Mouse (Mus musculus) forebrain, embryonic 16.5 days (tissue): ENCODE measurements around the gene Ankrd6. TPM values are rescaled to one million over a fixed set of nuclear protein-coding genes. Genes with fewer than 3 reads are reported as not detected.

Experiments used
- ATAC-seq: fragments of 200-750 bp; cut with Nextera tagmentation; 2 replicates; pipeline ENCODE4 v1.8.0; 2017; ENCODE audit warnings: mild to moderate bottlenecking, moderate library complexity
- H3K27ac ChIP-seq: fragments of 300-500 bp; sonication (generic); 2 replicates; pipeline ENCODE4 v1.5.1; 2014; ENCODE audit warnings: low read length, control low read depth
- H3K27me3 ChIP-seq: fragments of 300-500 bp; sonication (generic); replicated peaks from 2 replicates; pipeline ENCODE4 v1.6.1; 2014; ENCODE audit warnings: low read length; ENCODE audit not compliant: control insufficient read depth, insufficient read depth
- H3K36me3 ChIP-seq: fragments of 300-500 bp; sonication (generic); 2 replicates; pipeline ENCODE4 v1.6.1; 2014; ENCODE audit not compliant: control insufficient read depth, insufficient read depth
- H3K4me1 ChIP-seq: fragments of 300-500 bp; sonication (generic); replicated peaks from 2 replicates; pipeline ENCODE4 v1.6.1; 2014; ENCODE audit warnings: low read length; ENCODE audit not compliant: control insufficient read depth, insufficient read depth
- H3K4me2 ChIP-seq: fragments of 300-500 bp; sonication (generic); 2 replicates; pipeline ENCODE4 v1.6.1; 2014; ENCODE audit warnings: mild to moderate bottlenecking, low read length, control low read depth
- H3K4me3 ChIP-seq: fragments of 300-500 bp; sonication (generic); replicated peaks from 2 replicates; pipeline ENCODE4 v1.5.1; 2014; ENCODE audit warnings: mild to moderate bottlenecking, low read length, control low read depth
- H3K9ac ChIP-seq: fragments of 300-500 bp; sonication (generic); replicated peaks from 2 replicates; pipeline ENCODE4 v1.6.1; 2014; ENCODE audit warnings: low read depth, low read length, control low read depth
- H3K9me3 ChIP-seq: fragments of 300-500 bp; sonication (generic); 2 replicates; pipeline ENCODE4 v1.6.1; 2016; ENCODE audit warnings: low read length; ENCODE audit not compliant: control insufficient read depth
- WGBS: fragments of 180-500 bp; shearing (Covaris S2); extraction: QIAGEN DNeasy Blood & Tissue Kit; methylation state at CpG from one replicate; pipeline ENCODE4 v1.1.7; 2014; 5-methylcytosine and 5-hydroxymethylcytosine counted together
- polyA plus RNA-seq: library from polyadenylated mRNA; unstranded; fragments of >200 nt; fragmentation: Nextera tagmentation; extraction: Ambion mirVana; gene quantifications from 2 replicates; pipeline ENCODE4 v1.2.1, GENCODE M21; 2015

The Ankrd6 gene
- polyA plus RNA-seq, 1 experiment from 2014 or later: 37.0 TPM

DNA sequence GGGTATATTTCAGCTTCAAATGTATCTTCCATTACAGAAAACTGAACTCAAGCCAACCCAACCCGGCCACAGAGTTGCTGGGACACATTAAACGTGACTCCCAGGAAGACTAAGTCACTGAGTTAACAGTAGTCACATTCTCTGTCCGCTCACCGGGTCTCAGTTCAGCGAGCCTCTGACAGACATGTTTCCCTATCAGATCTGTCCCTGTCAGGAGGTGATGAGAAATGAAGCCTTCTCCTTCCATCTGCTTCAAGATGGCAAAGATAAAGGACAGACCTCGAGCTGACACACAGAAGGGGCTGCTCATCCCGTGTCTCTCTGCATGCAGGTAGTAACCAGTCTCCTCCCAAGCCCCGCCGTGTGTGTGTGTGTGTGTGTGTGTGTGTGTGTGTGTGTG lies 81.3 kb downstream of the Ankrd6 start:
- H3K27me3 ChIP-seq: no peaks in the 10 kb centered on the region
- ATAC-seq: no peak
- no peak overlapping the region for H3K9ac ChIP-seq
- 88% methylated on average over 9 of the region's 9 CpGs for WGBS
- H3K27ac ChIP-seq: no peak overlapping the region
- peaks cover 6% of the 10 kb centered on the region for H3K4me1 ChIP-seq
- H3K4me2 ChIP-seq: no peak overlapping the region
- H3K9me3 ChIP-seq: no peaks in the 10 kb centered on the region
- H3K36me3 ChIP-seq: no peaks in the 10 kb centered on the region
- H3K4me3 ChIP-seq: no peak overlapping the region

GRCm38 (mm10) chr4:32868858-32869257 lies 81.8 kb downstream of the Ankrd6 start:
- 88% methylated on average over 8 of the region's 8 CpGs for WGBS
- peaks cover 11% of the 10 kb centered on the region for H3K4me1 ChIP-seq
- no peak for ATAC-seq
- no peak overlapping the region for H3K4me3 ChIP-seq
- no peak overlapping the region for H3K4me2 ChIP-seq
- H3K9me3 ChIP-seq: no peaks in the 10 kb centered on the region
- H3K27ac ChIP-seq: no peak overlapping the region
- H3K9ac ChIP-seq: no peak overlapping the region
- H3K36me3 ChIP-seq: no peaks in the 10 kb centered on the region
- H3K27me3 ChIP-seq: no peaks in the 10 kb centered on the region

- no peak for ATAC-seq
- H3K4me2 ChIP-seq: no peak overlapping the region
- H3K27ac ChIP-seq: no peak overlapping the region
- H3K4me1 ChIP-seq: peaks cover 15% of the 10 kb centered on the region
- H3K36me3 ChIP-seq: no peaks in the 10 kb centered on the region
- H3K9me3 ChIP-seq: no peaks in the 10 kb centered on the region
- WGBS: 87% methylated on average over 4 of the region's 4 CpGs
- H3K27me3 ChIP-seq: no peaks in the 10 kb centered on the region
- no peak overlapping the region for H3K9ac ChIP-seq
- no peak overlapping the region for H3K4me3 ChIP-seq
These were observed 82.2 kb downstream of the Ankrd6 start for GRCm38 (mm10) chr4:32868437-32868836.

- Histone ChIP-seq H3K4me1 (peaks cover 24% of the 10 kb centered on the region), H3K9me3 (no peaks in the 10 kb centered on the region), H3K9ac (no peak overlapping the region), H3K27ac (no peak overlapping the region), H3K27me3 (no peaks in the 10 kb centered on the region), H3K36me3 (no peaks in the 10 kb centered on the region), H3K4me2 (no peak overlapping the region), H3K4me3 (no peak overlapping the region)
- no peak for ATAC-seq
- WGBS: 93% methylated on average over 6 of the region's 6 CpGs
These were observed 83.2 kb downstream of the Ankrd6 start for GRCm38 (mm10) chr4:32867460-32867859.

DNA sequence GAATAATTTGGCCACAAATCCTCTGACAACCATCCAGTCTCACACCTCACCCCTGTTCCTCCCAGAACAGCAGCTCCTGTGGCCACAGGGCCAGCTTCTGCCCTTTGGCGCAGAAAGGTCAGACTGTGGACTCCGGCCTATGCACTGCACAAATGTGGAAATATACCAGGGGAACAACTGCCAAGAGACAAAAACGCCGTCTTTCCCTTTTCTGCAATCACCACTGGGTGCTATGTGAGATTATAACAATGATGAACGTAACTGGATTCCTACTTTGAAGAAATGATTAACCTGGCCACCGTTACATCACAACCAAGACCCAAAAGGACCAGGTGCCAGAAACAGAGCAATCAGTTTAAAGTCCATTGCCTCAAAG lies 85.8 kb downstream of the Ankrd6 start:
- Histone ChIP-seq H3K27ac (no peak overlapping the region), H3K9me3 (no peaks in the 10 kb centered on the region), H3K27me3 (no peaks in the 10 kb centered on the region), H3K4me1 (peaks cover 43% of the 10 kb centered on the region), H3K36me3 (no peaks in the 10 kb centered on the region), H3K9ac (peak overlapping the region; percentile 46), H3K4me3 (no peak overlapping the region; the same call in 1 of the 2 replicates), H3K4me2 (peak overlapping the region; percentile 44)
- no peak for ATAC-seq
- WGBS: 92% methylated on average over 6 of the region's 6 CpGs

- Histone ChIP-seq H3K27ac (peak overlapping the region; percentile 8; the same call in 1 of the 2 replicates), H3K4me3 (peak overlapping the region; percentile 29), H3K36me3 (no peaks in the 10 kb centered on the region), H3K4me2 (peak overlapping the region; percentile 44), H3K9ac (peak overlapping the region; percentile 46), H3K4me1 (peaks cover 45% of the 10 kb centered on the region), H3K27me3 (no peaks in the 10 kb centered on the region), H3K9me3 (no peaks in the 10 kb centered on the region)
- 24% methylated on average over 31 of the region's 31 CpGs for WGBS
- peak; percentile 49 for ATAC-seq
These were observed 86.3 kb downstream of the Ankrd6 start for GRCm38 (mm10) chr4:32864131-32864866.

DNA sequence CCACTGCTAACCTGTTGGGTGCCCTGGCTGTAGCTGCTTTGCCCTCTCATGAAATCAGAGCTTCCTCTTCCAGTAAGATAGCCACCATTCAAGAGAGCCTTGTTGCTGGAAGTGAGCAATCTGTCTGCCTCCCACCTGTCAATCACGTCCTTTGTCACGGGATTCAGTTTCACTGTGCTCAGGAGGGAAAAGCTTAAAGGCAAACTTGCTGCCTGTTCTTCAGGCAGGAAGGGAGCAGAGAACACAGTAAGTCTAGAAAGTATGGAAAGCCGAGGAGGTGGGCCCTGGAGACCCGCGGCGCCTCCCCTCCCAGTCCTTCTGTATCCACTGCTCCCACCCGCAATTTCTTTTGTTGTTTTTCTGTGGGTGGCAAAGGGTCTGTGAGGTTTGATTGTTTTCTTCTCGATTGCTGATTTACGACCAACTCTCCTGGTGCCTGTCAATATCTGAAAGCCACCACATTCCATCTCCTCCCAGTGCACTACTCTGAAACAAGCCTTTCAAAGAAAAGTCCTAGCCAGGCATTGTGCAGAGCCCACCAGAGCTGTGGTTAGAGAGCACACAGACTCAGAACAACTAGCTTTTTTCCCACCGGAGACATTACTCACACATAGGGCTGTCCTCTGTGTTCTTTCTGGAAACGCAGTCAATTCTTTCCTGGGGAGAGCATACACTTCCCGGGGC lies 87.1 kb downstream of the Ankrd6 start:
- H3K4me3 ChIP-seq: peak overlapping the region; percentile 29
- peak overlapping the region; percentile 46 for H3K9ac ChIP-seq
- peak overlapping the region; percentile 16 for H3K27ac ChIP-seq
- peak overlapping the region; percentile 44 for H3K4me2 ChIP-seq
- H3K27me3 ChIP-seq: no peaks in the 10 kb centered on the region
- 10% methylated on average over 12 of the region's 12 CpGs for WGBS
- ATAC-seq: peak; percentile 32
- H3K4me1 ChIP-seq: peaks cover 45% of the 10 kb centered on the region
- H3K9me3 ChIP-seq: no peaks in the 10 kb centered on the region
- no peaks in the 10 kb centered on the region for H3K36me3 ChIP-seq

- H3K27ac ChIP-seq: peak overlapping the region; percentile 16
- no peaks in the 10 kb centered on the region for H3K9me3 ChIP-seq
- H3K4me1 ChIP-seq: peaks cover 45% of the 10 kb centered on the region
- ATAC-seq: 0 out of 2 replicates have a peak, but pooled peaks have one; percentile 5
- H3K4me2 ChIP-seq: peak overlapping the region; percentile 44
- H3K4me3 ChIP-seq: peak overlapping the region; percentile 29
- no peaks in the 10 kb centered on the region for H3K36me3 ChIP-seq
- 0 out of 2 replicates have a peak overlapping the region, but pooled peaks have one; percentile 46 for H3K9ac ChIP-seq
- 46% methylated on average over 15 of the region's 15 CpGs for WGBS
- H3K27me3 ChIP-seq: no peaks in the 10 kb centered on the region
These were observed 87.7 kb downstream of the Ankrd6 start for GRCm38 (mm10) chr4:32862751-32863446.
